Mouse (Mus musculus) brown adipose tissue, adult 24 weeks (tissue): ENCODE results near the gene Gstm4. TPM values are rescaled to one million over a fixed set of nuclear protein-coding genes. Genes with fewer than 3 reads are reported as not detected.
"Not testable (repeated sequence)": the region's sequence is repeated elsewhere in the genome, so short reads cannot be mapped to it uniquely, and the experiment has no call there.

Source experiments
- H3K27ac ChIP-seq: fragments of 200-500 bp; replicated peaks from 2 replicates; pipeline ENCODE4 v1.5.1; 2012; ENCODE audit warnings: low read depth, mild to moderate bottlenecking, low read length
- H3K4me1 ChIP-seq: fragments of 200-500 bp; 2 replicates; pipeline ENCODE4 v1.6.1; 2012; ENCODE audit warnings: low read length, mixed read lengths; ENCODE audit not compliant: control insufficient read depth, insufficient read depth, insufficient read length
- H3K4me3 ChIP-seq: fragments of 200-500 bp; 2 replicates; pipeline ENCODE4 v1.5.1; 2012; ENCODE audit warnings: low read depth, mild to moderate bottlenecking, low read length, moderate library complexity; ENCODE audit not compliant: insufficient read depth
- polyA plus RNA-seq: library from polyadenylated mRNA; stranded (reverse); fragments of >200 nt; gene quantifications from 2 replicates; pipeline ENCODE4 v1.2.4, GENCODE M21; 2012; ENCODE audit not compliant: missing spikeins, insufficient read depth, insufficient read length

Gene Gstm4
- polyA plus RNA-seq, 1 experiment = 30.2 TPM

GRCm38 (mm10) chr3:108014098-108014973, 30.4 kb downstream of the Gstm4 start:
- Histone ChIP-seq H3K4me1 (peaks cover 26% of the 10 kb centered on the region), H3K4me3 (0 out of 2 replicates have a peak overlapping the region, but pooled peaks have one; percentile 2), H3K27ac (peak overlapping the region; percentile 86)

GRCm38 (mm10) chr3:108013331-108013871, 31.3 kb downstream of the Gstm4 start:
- H3K4me1 ChIP-seq = peaks cover 26% of the 10 kb centered on the region
- peak overlapping the region; percentile 6; the same call in 1 of the 2 replicates for H3K4me3 ChIP-seq
- H3K27ac ChIP-seq = peak overlapping the region; percentile 86

- Histone ChIP-seq H3K4me1 (peaks cover 23% of the 10 kb centered on the region), H3K27ac (no peak overlapping the region), H3K4me3 (no peak overlapping the region)
These were observed 33.1 kb downstream of the Gstm4 start for GRCm38 (mm10) chr3:108011558-108011957.

- Histone ChIP-seq H3K4me1 (peaks cover 19% of the 10 kb centered on the region), H3K27ac (no peak overlapping the region), H3K4me3 (no peak overlapping the region)
These were observed 34.4 kb downstream of the Gstm4 start for GRCm38 (mm10) chr3:108010286-108010685.

- Histone ChIP-seq H3K27ac (peak overlapping the region; percentile 85), H3K4me1 (0 out of 2 replicates have a peak, but pooled peaks cover 3% of the 10 kb centered on the region)
These were observed 42.7 kb downstream of the Gstm4 start for GRCm38 (mm10) chr3:108002021-108002420.

GRCm38 (mm10) chr3:107999491-107999890, 45.2 kb downstream of the Gstm4 start:
- 0 out of 2 replicates have a peak, but pooled peaks cover 3% of the 10 kb centered on the region for H3K4me1 ChIP-seq
- H3K4me3 ChIP-seq = no peak overlapping the region
- H3K27ac ChIP-seq = no peak overlapping the region

More at GRCm38 (mm10) chr3:108002021-108002420, 42.7 kb downstream of the Gstm4 start:
- H3K4me3 ChIP-seq = no peak overlapping the region

- no peak overlapping the region for H3K27ac ChIP-seq
- 0 out of 2 replicates have a peak, but pooled peaks cover 3% of the 10 kb centered on the region for H3K4me1 ChIP-seq
- H3K4me3 ChIP-seq = no peak overlapping the region
These were observed 46.1 kb downstream of the Gstm4 start for GRCm38 (mm10) chr3:107998591-107998990.

- H3K27ac ChIP-seq = no peak overlapping the region
- H3K4me1 ChIP-seq = 0 out of 2 replicates have a peak, but pooled peaks cover 3% of the 10 kb centered on the region
- no peak overlapping the region for H3K4me3 ChIP-seq
These were observed 48.1 kb downstream of the Gstm4 start for GRCm38 (mm10) chr3:107996576-107996975.

GRCm38 (mm10) chr3:107995974-107996373, 48.7 kb downstream of the Gstm4 start:
- not testable (repeated sequence) for H3K4me1 ChIP-seq, H3K4me3 ChIP-seq, H3K27ac ChIP-seq

Other genes with a start within 250 kb of the Gstm4 start
- not detected in 2 replicates for gene Eps8l3, start 167.7 kb downstream of the Gstm4 start, polyA plus RNA-seq
- gene Gstm5, start 149.1 kb downstream of the Gstm4 start, polyA plus RNA-seq = 117 and 121 TPM in 2 replicates
- 10.3 and 15.8 TPM in 2 replicates for gene Gstm7, start 113.1 kb downstream of the Gstm4 start, polyA plus RNA-seq
- gene Gstm6, start 101.1 kb downstream of the Gstm4 start, polyA plus RNA-seq = 3.1 and 7.9 TPM in 2 replicates
- not detected in 2 replicates for gene Gstm3, start 75.6 kb downstream of the Gstm4 start, polyA plus RNA-seq
- 116 and 122 TPM in 2 replicates for gene Gstm2, start 58.4 kb downstream of the Gstm4 start, polyA plus RNA-seq
- gene Gstm1, start 26.9 kb downstream of the Gstm4 start, polyA plus RNA-seq = 393 and 398 TPM in 2 replicates
- gene Ampd2, start 41.8 kb upstream of the Gstm4 start, polyA plus RNA-seq = 13.5 and 16.4 TPM in 2 replicates
- not detected in 2 replicates for gene Gnat2, start 47.9 kb upstream of the Gstm4 start, polyA plus RNA-seq
- 20.7 and 24.7 TPM in 2 replicates for gene Gnai3, start 101.3 kb upstream of the Gstm4 start, polyA plus RNA-seq
- not detected in 2 replicates for gene Gpr61, start 110.0 kb upstream of the Gstm4 start, polyA plus RNA-seq
- 5.8 and 10.1 TPM in 2 replicates for gene Amigo1, start 141.4 kb upstream of the Gstm4 start, polyA plus RNA-seq
- 3.5 and 4.8 TPM in 2 replicates for gene Cyb561d1, start 156.3 kb upstream of the Gstm4 start, polyA plus RNA-seq
- 0.91 and 2.4 TPM in 2 replicates for gene Atxn7l2, start 166.0 kb upstream of the Gstm4 start, polyA plus RNA-seq
- 2.7 and 3.9 TPM in 2 replicates for gene Sypl2, start 181.8 kb upstream of the Gstm4 start, polyA plus RNA-seq
- 99.2 and 140 TPM in 2 replicates for gene Psma5, start 212.0 kb upstream of the Gstm4 start, polyA plus RNA-seq
- gene Sort1, start 239.2 kb upstream of the Gstm4 start, polyA plus RNA-seq = 53.0 and 68.1 TPM in 2 replicates